Mouse (Mus musculus): ENCODE results near the gene Fdps. TPM values are rescaled to one million over a fixed set of nuclear protein-coding genes. Genes with fewer than 3 reads are reported as not detected.

Gene Fdps
- polyA plus RNA-seq, 1 experiment from 2014 or later, result 194 TPM

GRCm38 (mm10) chr3:89131816-89132215, 30.1 kb upstream of the Fdps start:
- peaks cover 16% of the 10 kb centered on the region; the same call in 1 of the 2 replicates for H3K27me3 ChIP-seq
- H3K9ac ChIP-seq, result no peak overlapping the region
- no peaks in the 10 kb centered on the region for H3K36me3 ChIP-seq
- H3K27ac ChIP-seq, result no peak overlapping the region
- peak overlapping the region; percentile 67 for H3K4me2 ChIP-seq (replicated peaks)
- H3K4me1 ChIP-seq, result no peaks in the 10 kb centered on the region
- WGBS, result 44% methylated on average over 4 of the region's 4 CpGs
- no peak for ATAC-seq (ENCODE audit: low FRiP score, low read depth)
- peak overlapping the region; percentile 38; the same call in 1 of the 2 replicates for H3K4me3 ChIP-seq
- no peaks in the 10 kb centered on the region for H3K9me3 ChIP-seq

- ATAC-seq (ENCODE audit: low FRiP score, low read depth), result no peak
- Histone ChIP-seq H3K27ac (no peak overlapping the region), H3K9me3 (no peaks in the 10 kb centered on the region), H3K4me2 (replicated peaks) (no peak overlapping the region), H3K4me1 (no peaks in the 10 kb centered on the region), H3K27me3 (peaks cover 9% of the 10 kb centered on the region; the same call in 1 of the 2 replicates), H3K4me3 (no peak overlapping the region), H3K36me3 (no peaks in the 10 kb centered on the region), H3K9ac (no peak overlapping the region)
- WGBS, result 95% methylated on average over 3 of the region's 3 CpGs
These were observed 28.1 kb upstream of the Fdps start for GRCm38 (mm10) chr3:89129908-89130307.

DNA sequence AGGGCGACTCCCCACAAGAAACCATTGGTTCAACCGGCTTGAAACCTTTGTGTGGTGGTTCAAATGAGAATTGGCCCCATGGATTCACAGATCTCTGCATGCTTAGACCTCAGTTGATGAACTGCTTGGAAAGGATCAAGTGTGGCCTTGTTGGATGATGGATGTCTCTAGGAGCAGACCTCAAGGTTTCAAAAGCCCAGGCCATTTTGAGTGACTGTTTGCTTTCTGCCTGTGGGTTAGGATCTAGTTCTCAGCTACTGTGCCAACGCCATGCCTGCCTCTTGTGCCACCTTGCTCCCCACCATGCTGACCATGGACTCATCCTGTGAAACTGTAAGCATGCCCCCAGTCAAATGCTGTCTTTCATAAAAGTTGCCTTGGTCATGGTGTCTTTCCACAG, 24.2 kb upstream of the Fdps start:
- H3K27ac ChIP-seq, result no peak overlapping the region
- no peak overlapping the region for H3K4me3 ChIP-seq
- H3K36me3 ChIP-seq, result no peaks in the 10 kb centered on the region
- WGBS, result 90% methylated on average over 3 of the region's 3 CpGs
- ATAC-seq (ENCODE audit: low FRiP score, low read depth), result no peak
- no peaks in the 10 kb centered on the region for H3K27me3 ChIP-seq
- H3K4me1 ChIP-seq, result no peaks in the 10 kb centered on the region
- no peak overlapping the region for H3K4me2 ChIP-seq (replicated peaks)
- no peaks in the 10 kb centered on the region for H3K9me3 ChIP-seq
- no peak overlapping the region for H3K9ac ChIP-seq

DNA sequence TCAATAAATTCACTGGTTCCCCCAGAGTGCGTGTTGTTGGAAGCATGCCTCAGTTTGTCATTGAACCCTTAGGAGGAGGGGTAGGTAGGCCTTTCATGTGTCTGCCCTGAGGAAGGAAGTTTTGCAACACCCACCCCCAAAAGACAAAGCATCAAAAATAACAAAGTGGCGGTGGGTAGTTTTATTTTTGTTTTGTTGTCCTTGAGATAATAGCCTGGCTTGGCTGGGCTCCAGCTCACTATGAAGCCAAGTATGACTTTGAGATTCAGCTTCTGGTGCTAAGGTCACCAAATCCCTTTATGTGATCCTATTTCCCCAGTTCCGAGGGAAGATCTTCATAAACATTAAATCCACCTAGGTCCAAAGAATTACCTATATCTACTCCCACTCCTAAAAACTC, 22.5 kb upstream of the Fdps start:
- Histone ChIP-seq H3K36me3 (no peaks in the 10 kb centered on the region), H3K4me3 (no peak overlapping the region), H3K4me2 (replicated peaks) (no peak overlapping the region), H3K27ac (no peak overlapping the region), H3K9me3 (no peaks in the 10 kb centered on the region), H3K4me1 (no peaks in the 10 kb centered on the region), H3K9ac (no peak overlapping the region), H3K27me3 (no peaks in the 10 kb centered on the region)
- ATAC-seq (ENCODE audit: low FRiP score, low read depth), result no peak
- WGBS, result 86% methylated on average over 3 of the region's 3 CpGs

- Histone ChIP-seq H3K36me3 (no peaks in the 10 kb centered on the region), H3K4me3 (no peak overlapping the region), H3K4me1 (no peaks in the 10 kb centered on the region), H3K9ac (no peak overlapping the region), H3K4me2 (replicated peaks) (no peak overlapping the region), H3K9me3 (no peaks in the 10 kb centered on the region), H3K27ac (no peak overlapping the region), H3K27me3 (no peaks in the 10 kb centered on the region)
- WGBS, result 78% methylated on average over 2 of the region's 2 CpGs
- no peak for ATAC-seq (ENCODE audit: low FRiP score, low read depth)
These were observed 21.6 kb upstream of the Fdps start for GRCm38 (mm10) chr3:89123313-89123712.

DNA sequence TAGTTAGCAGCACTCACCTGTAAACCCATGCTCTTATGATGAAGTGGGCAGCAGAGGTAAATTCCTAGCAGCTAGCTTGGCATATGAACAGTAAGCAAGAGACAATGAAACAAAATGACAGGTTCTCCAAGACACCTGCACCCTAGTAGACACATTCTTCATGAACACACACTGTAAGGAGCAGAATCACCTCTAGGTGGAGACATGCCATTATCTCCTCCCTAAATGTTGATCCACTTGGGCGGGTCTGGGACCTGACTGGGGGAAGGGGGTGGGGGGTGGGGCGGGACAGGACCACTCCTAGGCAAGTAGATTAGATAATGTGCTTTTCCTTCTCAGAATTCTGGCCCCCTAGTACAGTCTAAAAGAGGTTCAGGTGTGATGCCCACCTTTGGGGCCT, 13.8 kb upstream of the Fdps start:
- Histone ChIP-seq H3K4me3 (no peak overlapping the region), H3K9ac (no peak overlapping the region), H3K27me3 (no peaks in the 10 kb centered on the region), H3K36me3 (no peaks in the 10 kb centered on the region), H3K4me1 (no peaks in the 10 kb centered on the region), H3K9me3 (no peaks in the 10 kb centered on the region), H3K27ac (no peak overlapping the region), H3K4me2 (replicated peaks) (no peak overlapping the region)
- WGBS, result 0% methylated on average over 2 of the region's 2 CpGs
- no peak for ATAC-seq (ENCODE audit: low FRiP score, low read depth)

DNA sequence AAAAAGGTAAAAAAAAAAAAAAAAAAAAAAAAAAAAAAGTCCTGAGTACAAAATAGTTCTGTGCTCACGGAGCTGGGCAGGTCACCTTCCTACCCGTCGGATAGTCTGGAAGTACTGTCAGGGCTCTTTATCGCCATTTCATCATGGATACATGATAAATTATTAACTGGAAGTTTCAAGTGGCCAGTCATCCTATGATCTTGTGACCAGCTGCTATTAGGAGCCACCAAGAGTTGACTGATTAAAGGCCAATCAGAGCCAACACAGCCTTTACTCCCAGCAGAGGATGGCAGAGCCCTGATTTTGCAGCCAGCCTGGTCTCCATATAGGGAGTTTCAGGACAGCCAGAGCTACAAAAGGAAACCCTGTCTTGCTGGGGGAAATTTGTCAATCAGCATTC, 11.3 kb upstream of the Fdps start:
- WGBS, result 86% methylated on average over 4 of the region's 4 CpGs
- H3K9me3 ChIP-seq, result no peaks in the 10 kb centered on the region

GRCm38 (mm10) chr3:89108146-89108545, 6.4 kb upstream of the Fdps start:
- Histone ChIP-seq H3K36me3 (no peaks in the 10 kb centered on the region), H3K4me2 (replicated peaks) (no peak overlapping the region), H3K27me3 (no peaks in the 10 kb centered on the region), H3K4me1 (no peaks in the 10 kb centered on the region), H3K27ac (no peak overlapping the region), H3K9ac (no peak overlapping the region), H3K4me3 (no peak overlapping the region), H3K9me3 (no peaks in the 10 kb centered on the region)
- 59% methylated on average over 1 of the region's 1 CpGs for WGBS
- no peak for ATAC-seq (ENCODE audit: low FRiP score, low read depth)

More for the DNA sequence above, 11.3 kb upstream of the Fdps start:
- no peak overlapping the region for H3K4me3 ChIP-seq
- no peak overlapping the region for H3K9ac ChIP-seq
- no peaks in the 10 kb centered on the region for H3K27me3 ChIP-seq
- no peak overlapping the region for H3K4me2 ChIP-seq (replicated peaks)
- no peaks in the 10 kb centered on the region for H3K4me1 ChIP-seq
- no peak overlapping the region for H3K27ac ChIP-seq
- H3K36me3 ChIP-seq, result no peaks in the 10 kb centered on the region
- no peak for ATAC-seq (ENCODE audit: low FRiP score, low read depth)

- no peaks in the 10 kb centered on the region for H3K9me3 ChIP-seq
- no peak overlapping the region for H3K9ac ChIP-seq
- no peak overlapping the region for H3K4me2 ChIP-seq (replicated peaks)
- 65% methylated on average over 3 of the region's 3 CpGs for WGBS
- H3K36me3 ChIP-seq, result no peaks in the 10 kb centered on the region
- H3K4me1 ChIP-seq, result peaks cover 1% of the 10 kb centered on the region; the same call in 1 of the 2 replicates
- no peak for ATAC-seq (ENCODE audit: low FRiP score, low read depth)
- no peak overlapping the region for H3K4me3 ChIP-seq
- H3K27me3 ChIP-seq, result no peaks in the 10 kb centered on the region
- no peak overlapping the region for H3K27ac ChIP-seq
These were observed 5.8 kb upstream of the Fdps start for GRCm38 (mm10) chr3:89107545-89107944.

DNA sequence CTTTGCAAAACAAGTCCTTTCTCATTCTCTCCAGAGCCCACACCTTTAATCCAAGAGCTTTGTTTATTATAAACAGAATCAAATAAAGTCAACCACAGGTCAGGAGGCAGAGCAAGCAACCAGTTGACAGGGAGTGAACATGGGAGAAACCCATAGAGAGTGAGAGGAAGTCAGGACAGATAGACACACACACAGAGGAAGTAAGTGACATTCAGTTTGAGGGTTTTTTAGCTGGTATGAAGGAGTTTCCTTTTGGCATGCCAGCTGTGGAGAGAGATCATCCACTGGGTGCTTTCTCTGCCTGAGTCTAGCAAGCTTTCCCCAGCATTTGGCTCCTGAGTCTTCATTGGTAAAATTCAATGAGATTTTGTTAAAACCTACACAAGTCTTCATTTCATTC, 5.1 kb upstream of the Fdps start:
- H3K9ac ChIP-seq, result no peak overlapping the region
- no peak overlapping the region for H3K27ac ChIP-seq
- H3K9me3 ChIP-seq, result no peaks in the 10 kb centered on the region
- no peak overlapping the region for H3K4me2 ChIP-seq (replicated peaks)
- H3K36me3 ChIP-seq, result no peaks in the 10 kb centered on the region
- ATAC-seq (ENCODE audit: low FRiP score, low read depth), result no peak
- no peak overlapping the region for H3K4me3 ChIP-seq
- peaks cover 6% of the 10 kb centered on the region; the same call in 1 of the 2 replicates for H3K4me1 ChIP-seq
- H3K27me3 ChIP-seq, result no peaks in the 10 kb centered on the region

DNA sequence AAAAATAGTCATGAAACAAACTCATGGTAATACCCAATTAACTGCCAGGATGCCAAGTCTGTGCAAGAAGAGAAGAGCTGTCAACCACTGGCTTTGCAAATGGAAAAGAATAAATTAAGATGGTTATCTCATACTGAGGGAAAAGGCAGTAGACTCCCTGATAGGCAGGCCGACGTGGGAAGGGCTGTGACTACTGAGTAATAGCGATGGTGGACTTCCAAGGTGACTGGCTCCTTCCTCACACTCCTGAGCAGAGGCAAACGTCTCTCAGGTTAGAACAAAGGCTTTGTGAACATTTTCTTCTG, 1.5 kb upstream of the Fdps start:
- ATAC-seq (ENCODE audit: low FRiP score, low read depth), result no peak
- H3K27me3 ChIP-seq, result no peaks in the 10 kb centered on the region
- 73% methylated on average over 4 of the region's 4 CpGs for WGBS
- H3K9ac ChIP-seq, result no peak overlapping the region
- no peak overlapping the region for H3K27ac ChIP-seq
- no peak overlapping the region for H3K4me2 ChIP-seq (replicated peaks)
- no peak overlapping the region for H3K4me3 ChIP-seq
- no peaks in the 10 kb centered on the region for H3K9me3 ChIP-seq
- peaks cover 19% of the 10 kb centered on the region for H3K36me3 ChIP-seq
- peaks cover 30% of the 10 kb centered on the region for H3K4me1 ChIP-seq

- WGBS, result 55% methylated on average over 12 of the region's 12 CpGs
- peak overlapping the region; percentile 28; the same call in 1 of the 2 replicates for H3K27ac ChIP-seq
These were observed 934 bp upstream of the Fdps start for GRCm38 (mm10) chr3:89102495-89103290.

DNA sequence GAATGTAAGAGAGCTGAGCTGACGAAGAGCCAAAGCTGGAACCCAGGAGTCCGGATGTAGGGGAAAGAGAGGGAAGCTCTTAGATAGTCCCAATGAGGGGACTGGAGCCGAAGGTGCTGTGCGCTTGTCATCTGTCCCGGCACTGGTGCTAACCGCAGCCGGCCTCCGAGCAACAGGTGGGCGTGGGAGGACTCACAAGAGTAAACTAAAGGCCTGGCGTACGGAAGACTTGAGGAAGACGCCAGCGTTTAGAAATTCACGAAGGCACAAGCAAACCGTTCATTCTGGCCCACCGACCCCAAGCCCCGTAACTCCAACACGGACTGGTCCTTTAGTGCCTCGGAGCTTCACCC, 324 bp downstream of the Fdps start:
- ATAC-seq (ENCODE audit: low FRiP score, low read depth), result peak; percentile 6; the same call in 1 of the 2 replicates

More at GRCm38 (mm10) chr3:89102495-89103290, 934 bp upstream of the Fdps start:
- no peaks in the 10 kb centered on the region for H3K9me3 ChIP-seq
- H3K4me2 ChIP-seq (replicated peaks), result peak overlapping the region; percentile 62
- H3K27me3 ChIP-seq, result no peaks in the 10 kb centered on the region
- H3K4me3 ChIP-seq, result peak overlapping the region; percentile 78; the same call in 1 of the 2 replicates
- H3K4me1 ChIP-seq, result peaks cover 30% of the 10 kb centered on the region
- ATAC-seq (ENCODE audit: low FRiP score, low read depth), result no peak
- no peak overlapping the region for H3K9ac ChIP-seq
- peaks cover 25% of the 10 kb centered on the region for H3K36me3 ChIP-seq

More for the DNA sequence above, 324 bp downstream of the Fdps start:
- Histone ChIP-seq H3K4me2 (replicated peaks) (peak overlapping the region; percentile 90), H3K4me3 (peak overlapping the region; percentile 78), H3K9ac (peak overlapping the region; percentile 86), H3K36me3 (peaks cover 37% of the 10 kb centered on the region), H3K27ac (peak overlapping the region; percentile 55; the same call in 1 of the 2 replicates), H3K4me1 (peaks cover 30% of the 10 kb centered on the region), H3K9me3 (no peaks in the 10 kb centered on the region), H3K27me3 (no peaks in the 10 kb centered on the region)
- under 1% methylated on average over 19 of the region's 19 CpGs for WGBS
